Mouse (Mus musculus): Measurements from ENCODE around the gene Xrcc6.
A peak's percentile ranks its signal among the peaks of the same experiment; 100 is the strongest.

Xrcc6 gene

DNA sequence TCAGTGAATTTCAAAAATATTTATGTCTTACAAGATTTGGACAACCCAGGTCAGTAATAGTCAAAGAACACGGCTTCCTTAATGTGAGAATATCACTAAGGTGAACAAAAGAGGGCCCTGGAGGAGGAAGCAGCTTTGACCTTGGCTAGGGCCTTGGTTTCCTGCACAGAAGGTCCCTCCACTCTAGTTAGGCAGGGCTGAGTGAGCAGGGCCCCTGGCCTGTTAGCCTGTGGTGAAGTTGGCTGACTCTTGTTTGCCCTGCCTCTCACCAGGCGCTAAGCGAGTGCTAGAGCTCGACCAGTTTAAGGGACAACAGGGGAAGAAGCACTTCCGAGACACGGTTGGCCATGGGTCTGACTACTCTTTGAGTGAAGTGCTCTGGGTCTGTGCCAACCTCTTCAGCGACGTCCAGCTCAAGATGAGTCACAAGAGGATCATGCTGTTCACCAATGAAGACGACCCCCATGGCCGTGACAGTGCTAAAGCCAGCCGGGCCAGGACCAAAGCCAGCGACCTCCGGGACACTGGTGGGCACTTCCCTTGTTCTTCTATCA lies 35.0 kb downstream of the Xrcc6 start:
- DNase-seq (ENCODE audit: low spot score in 2 of 2): no peak

DNA sequence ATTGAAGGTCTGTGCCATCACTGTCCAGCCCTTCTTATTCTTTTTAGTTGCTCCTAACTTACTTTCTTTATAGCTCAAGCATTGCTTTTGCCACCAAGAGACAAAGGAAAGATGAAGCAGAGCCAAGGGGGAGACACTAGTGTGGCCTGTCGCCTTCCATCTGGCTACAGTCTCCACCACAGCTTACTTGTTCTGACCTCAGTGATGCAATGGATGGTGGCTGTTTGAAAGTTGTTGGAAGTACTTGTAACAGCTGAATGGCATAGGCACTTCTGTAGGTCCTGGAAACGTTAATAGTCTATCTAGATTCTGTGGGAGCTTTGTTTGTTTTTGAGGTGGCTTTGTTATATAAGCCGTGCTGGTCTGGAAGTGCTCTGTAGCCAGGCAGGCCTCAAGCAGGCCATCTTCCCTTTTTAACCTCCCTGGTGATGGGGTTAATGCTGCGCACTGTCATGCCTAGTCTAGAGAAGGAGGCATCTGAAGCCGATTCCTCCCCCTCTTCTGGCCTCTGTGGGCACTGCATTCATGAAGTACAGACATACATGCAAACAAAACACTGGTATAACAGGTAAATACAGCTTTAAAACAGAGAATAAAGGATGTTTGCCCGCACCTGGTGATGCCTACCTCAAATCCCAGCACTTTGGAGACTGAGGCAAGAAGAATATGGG lies 36.5 kb downstream of the Xrcc6 start:
- DNase-seq (ENCODE audit: low spot score in 2 of 2): no peak

DNA sequence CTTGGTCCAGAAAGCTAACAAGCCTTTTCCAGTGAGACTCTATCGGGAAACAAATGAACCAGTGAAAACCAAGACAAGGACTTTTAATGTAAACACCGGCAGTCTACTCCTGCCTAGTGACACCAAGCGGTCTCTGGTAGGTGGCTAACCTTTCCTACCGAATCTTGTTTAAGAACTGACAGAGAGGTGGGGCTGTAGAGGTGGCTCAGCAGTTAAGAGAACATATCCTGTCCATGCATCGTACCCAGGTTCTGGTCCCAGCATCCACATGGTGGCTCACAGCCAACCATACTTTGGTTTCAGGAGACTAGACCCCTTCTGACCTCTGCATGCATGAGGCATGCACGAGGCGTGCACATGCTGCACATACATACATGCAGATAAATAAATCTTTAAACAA lies 39.6 kb downstream of the Xrcc6 start:
- no peak for DNase-seq (ENCODE audit: low spot score in 2 of 2)

DNA sequence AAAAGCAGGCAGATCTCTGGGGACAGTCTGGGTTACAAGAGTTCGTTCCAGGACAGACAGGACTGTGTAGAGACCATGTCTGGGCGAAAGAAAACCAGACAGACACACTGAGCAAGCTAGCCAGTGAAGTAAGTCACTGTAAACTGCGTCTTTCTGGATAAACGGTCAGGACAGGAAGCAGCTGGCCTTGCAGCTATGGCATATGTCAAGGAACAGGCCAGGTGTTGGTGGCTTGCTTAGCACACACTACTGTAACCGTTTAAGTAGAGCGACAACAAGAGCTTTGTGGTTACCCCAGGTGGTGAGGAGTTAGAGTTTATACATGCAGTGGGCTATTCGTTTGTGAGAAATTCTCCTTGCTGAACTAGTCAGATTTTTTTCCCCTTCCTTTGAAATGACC lies 40.1 kb downstream of the Xrcc6 start:
- peak in 1 of 2 experiments; percentile 24 for DNase-seq (ENCODE audit: low spot score in 2 of 2)

DNA sequence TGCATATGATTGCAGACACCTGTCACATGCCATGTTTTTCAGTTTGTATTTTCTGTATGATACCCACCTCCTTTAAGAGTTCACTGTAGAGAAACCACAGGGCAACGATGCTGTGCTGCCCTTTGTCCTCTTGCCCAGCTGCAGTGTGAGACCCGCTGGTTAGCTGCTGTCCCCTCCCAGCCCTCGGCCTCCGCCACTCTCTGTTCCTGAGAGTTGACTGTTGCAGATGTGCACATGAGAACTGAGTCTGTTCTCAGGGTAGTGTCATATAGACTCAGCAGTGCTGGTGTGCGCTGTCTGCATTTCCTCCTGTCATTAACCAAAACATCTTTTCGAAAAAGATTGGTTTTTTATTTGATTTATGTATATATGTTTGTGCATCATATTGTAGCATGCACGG lies 44.8 kb downstream of the Xrcc6 start:
- no peak for DNase-seq (ENCODE audit: low spot score in 2 of 2)

DNA sequence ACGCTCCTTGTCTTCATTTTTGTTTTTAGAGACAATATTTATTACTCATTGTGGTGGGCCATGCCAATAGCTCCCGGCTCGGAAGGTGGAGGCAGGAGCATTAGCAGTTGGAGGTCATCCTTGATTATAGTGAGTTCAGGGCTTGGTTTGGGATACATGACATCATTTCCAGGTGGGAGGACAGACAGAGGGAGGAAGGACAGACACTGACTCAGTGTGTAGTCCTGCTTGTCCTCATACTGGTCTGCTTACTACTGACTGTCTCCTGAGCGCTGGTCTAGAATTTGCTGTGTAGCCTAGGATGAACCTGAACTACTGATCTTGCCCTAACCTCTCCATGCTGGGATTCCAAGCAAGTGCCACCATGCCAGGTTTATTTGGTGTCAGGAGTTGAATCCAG lies 46.1 kb downstream of the Xrcc6 start, which contains the start of gene Desi1:
TSS of gene Desi1 (minus strand) at position 101 of the 400 bp plus-strand sequence.
- DNase-seq (ENCODE audit: low spot score in 2 of 2): no peak

DNA sequence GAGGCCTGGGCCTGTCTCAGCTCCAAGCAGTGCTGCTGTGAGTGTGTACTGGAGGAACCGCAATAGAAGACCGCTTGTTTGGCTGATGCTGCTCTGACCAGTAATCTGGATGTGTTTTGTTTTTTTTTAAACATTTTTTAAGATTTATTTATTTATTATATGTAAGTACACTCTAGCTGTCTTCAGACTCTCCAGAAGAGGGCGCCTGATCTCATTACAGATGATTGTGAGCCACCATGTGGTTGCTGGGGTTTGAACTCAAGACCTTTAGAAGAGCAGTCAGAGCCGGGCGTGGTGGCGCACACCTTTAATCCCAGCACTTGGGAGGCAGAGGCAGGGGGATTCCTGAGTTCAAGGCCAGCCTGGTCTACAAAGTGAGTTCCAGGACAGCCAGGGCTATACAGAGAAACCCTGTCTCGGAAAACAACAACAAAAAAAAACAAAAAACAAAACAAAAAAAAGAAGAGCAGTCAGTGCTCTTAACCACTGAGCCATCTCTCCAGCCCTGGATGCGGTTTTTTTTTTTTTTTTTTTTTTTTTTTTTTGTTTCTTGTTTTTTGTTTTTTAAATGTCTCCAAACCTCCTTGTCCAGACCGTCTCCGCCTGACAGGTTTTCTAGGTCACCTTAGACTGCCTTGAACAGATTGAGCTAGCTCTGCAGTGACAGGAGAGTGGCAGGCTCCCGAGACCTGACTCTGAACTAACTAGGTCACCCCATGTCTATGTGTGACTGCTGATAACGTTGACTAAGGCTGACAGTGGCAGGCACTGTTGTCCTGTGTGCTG lies 48.5 kb downstream of the Xrcc6 start:
- DNase-seq (ENCODE audit: low spot score in 2 of 2): peak in 1 of 2 experiments; percentile 28

DNA sequence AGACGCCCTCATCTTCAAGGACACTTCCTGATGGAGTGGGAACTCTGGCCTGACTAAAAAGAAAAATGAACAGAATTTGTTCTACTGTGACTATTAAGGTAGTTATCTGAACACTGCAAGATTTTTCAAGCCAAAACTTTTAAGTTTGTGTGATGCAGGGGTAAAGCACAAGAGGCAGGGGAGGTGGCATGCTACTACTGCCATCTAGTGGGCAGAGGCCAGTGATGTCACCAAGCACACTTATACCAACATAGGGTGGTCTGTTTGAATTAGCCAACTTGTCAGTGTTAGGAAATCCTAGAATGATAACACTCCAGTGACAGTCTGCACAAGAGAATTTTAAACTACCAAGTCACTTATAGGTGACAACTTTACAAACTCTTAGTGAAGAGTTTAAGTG lies 53.0 kb downstream of the Xrcc6 start:
- peak in 1 of 2 experiments; percentile 48 for DNase-seq (ENCODE audit: low spot score in 2 of 2)

DNA sequence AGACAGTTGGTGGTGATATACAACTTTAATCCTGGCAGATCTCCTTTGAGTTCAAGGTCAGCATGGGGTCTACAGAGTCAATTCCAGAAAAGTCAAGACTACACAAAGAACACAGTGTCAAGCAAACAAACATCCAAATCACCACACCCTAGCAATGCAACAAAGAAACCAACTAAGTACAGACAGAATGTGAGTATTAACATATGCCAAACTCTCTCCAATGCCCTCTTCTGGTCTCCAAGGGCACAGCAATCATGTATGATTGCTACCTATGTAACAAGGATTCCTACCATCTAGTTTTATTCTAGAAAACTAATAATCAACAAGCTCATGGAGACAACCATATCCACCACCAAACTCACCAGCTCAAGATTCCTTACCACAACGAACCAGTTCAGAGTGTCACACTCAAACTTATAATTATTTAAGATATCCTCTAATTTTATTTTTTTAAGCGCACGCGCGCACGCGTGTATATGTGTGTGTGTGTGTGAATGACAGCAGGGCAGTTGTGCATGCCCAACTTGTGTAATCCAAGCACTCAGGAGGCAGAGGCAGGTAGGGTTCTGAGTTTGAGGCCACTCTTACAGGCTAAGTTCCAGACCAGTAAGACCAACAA lies 56.6 kb downstream of the Xrcc6 start:
- DNase-seq (ENCODE audit: low spot score in 2 of 2): peak in 1 of 2 experiments; percentile 36

DNA sequence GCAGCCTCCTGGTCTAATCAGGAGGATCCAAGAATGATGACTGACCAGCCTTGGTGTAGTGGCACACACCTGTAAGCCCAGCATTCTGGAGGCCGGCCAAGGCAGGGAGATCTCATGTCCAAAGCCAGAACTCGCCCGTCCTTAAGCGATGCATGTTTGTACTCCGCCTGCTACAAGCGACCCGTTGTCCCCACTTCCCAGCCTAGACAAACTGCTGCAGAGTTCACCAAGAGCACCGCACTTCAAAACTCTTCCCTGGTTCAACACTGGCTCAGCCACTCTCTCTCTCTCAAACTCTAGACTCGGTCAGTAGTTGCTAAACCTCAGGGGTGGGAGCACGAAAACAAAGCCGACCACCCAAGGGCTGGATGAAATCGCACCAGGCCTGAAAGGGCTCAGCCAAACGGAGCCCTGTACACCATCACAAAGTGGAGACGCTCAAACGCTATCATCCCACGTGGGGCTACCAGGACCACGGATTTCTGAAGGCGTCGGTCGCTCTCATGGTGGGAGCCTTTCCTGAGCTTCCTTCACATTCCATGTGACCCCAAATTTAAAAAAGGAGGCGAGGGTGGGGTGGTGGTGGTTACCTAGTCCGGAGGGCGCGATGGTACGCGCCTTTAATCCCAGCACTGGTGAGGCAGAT lies 58.7 kb downstream of the Xrcc6 start:
- no peak for DNase-seq (ENCODE audit: low spot score in 2 of 2)

DNA sequence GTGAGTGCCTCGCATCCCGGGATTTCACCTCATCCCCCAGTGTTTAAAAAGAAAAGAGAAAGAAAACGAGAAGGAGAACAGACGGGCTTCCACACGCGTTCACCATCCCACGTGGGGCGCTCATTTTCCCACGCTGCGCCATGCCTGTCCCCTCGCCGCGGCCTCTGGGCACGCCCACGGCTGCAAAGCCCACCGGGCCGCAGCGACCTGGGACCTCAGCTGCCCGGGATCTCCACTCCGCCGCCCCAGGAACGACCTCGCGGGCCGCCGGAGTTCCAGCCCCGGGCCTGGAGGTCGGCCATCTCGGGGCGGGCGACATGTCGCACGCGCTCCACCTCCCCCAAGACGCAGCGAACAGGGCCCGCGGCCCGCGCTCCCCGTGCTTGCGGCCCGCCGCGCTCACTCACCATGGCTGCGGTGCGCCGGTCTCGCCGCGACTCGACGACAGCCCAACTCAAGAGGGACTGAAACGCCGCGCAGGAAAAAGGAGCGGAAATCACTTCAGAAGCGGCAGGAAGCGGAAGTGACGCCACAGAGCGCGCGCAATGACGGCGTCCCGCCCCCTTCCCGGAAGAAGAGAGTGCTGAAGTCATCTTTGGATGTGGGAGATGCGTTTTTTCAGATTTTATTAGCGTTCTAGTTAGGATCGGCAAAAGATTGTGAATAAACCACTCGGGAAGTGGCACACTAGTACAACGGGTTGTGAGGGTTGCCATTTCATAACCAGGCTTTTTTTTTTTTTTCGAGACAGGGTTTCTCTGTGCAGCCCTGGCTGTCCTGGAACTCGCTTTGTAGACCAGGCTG lies 59.6 kb downstream of the Xrcc6 start, which contains the start of gene Snu13:
TSS of gene Snu13 (minus strand) at position 519 of the 804 bp plus-strand sequence.
- peak; percentile 89 to 95 for DNase-seq (ENCODE audit: low spot score in 2 of 2)

DNA sequence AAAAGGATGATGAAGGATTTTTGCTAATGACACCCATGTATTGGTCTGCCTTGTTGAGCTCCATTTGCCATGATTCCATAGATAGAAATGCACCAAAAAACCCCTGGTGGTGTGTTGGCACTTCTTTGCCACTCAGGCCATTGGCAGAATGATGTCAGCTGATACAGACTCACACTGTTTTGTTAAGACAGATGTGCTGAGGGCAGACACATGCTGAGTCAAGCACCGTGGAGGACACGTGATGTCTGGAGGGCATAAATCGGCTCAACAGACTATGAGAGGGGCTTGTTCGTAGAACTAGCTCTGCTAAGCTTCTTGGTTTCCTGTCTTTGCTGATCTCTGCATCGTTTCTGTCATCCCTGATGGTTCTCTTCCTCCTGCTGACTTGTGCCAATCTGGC lies 64.9 kb downstream of the Xrcc6 start:
- DNase-seq (ENCODE audit: low spot score in 2 of 2): no peak

DNA sequence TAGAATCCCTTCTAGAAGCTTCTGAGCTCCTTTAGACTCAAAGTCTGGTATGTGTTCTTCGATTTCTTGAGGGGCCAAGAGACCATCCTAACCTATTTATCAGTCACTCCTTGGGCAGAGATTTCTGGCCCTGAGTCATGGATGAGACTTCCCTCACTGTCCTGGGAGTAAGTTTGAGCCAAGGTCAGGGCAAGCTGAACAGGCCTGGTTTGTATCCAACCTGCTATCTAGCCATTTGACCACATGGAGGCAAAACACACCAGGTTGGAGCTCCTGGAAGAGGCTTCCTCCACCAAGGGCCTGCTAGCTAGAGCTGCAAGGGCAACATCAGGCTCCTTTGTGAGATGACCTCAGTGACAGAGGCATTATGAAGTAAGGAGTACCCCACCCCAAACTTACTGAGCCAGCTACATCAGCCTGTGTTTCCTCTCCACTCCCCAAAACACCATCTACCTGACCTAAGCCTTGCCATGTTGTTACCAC lies 71.1 kb downstream of the Xrcc6 start, which contains the start of gene 4930407I10Rik:
TSS of gene 4930407I10Rik (plus strand) at position 433 of the 483 bp plus-strand sequence.
- DNase-seq (ENCODE audit: low spot score in 2 of 2): no peak

DNA sequence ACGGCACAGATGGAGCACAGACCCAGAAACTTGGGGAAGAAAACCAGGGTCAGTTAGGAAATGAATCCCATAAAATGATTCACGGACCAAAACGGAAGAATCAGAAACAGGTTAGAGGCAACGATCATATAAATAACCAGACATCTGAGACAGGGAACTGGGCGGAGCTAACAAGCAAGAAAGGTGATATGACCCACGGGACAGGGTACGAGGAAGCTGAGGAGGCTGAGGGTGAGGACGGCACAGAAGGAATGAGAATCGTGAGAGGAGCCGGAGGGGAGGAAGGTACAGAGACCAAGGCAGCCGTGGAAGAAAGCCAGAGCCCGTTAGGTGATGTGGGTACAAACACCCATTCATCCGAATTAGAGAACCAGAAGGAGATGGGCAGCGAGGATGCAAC lies 76.3 kb downstream of the Xrcc6 start:
- DNase-seq (ENCODE audit: low spot score in 2 of 2): no peak

DNA sequence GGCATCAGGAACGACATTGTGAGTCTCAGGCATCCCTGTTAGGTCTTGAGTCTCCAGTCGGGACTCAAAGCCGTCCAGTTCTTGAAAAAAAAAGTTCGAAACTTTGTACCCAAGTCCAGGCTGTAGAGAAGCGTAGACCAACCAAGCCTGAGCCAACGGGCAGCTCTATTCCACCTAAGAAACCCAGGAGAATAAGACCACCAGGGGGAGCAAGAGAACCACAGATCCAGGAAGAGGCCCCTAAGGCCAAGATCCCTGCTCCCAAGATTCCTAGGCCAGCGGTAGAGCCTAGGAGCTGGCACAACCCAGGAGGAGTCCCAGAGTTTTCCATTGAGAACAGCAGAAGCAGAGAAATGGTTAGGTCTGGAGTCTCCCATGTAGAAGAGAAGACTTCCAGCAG lies 77.9 kb downstream of the Xrcc6 start:
- DNase-seq (ENCODE audit: low spot score in 2 of 2): peak; percentile 50 to 79

DNA sequence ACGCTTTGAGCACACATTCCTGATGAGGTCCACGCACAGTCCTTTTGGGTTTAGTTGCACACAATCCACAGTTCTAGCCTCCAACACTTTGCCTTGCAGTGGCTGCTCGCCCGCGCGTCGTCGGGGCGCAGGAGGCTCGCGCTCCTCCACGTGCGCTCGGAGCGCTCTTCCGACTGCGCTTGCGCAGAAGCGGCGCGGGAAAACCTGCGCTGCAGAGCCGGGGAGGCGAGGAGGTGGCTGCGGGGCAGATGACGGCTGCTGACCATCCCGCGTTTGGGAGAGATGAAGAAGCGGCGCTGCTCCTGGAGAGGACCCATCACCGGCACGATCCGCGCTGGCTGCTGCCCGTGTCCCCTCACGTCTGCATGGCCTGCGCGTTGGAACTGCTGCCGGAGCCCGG lies 82.3 kb downstream of the Xrcc6 start, which contains the start of gene Mei1:
TSS of gene Mei1 (plus strand) at position 99 of the 400 bp plus-strand sequence.
- DNase-seq (ENCODE audit: low spot score in 2 of 2): no peak

DNA sequence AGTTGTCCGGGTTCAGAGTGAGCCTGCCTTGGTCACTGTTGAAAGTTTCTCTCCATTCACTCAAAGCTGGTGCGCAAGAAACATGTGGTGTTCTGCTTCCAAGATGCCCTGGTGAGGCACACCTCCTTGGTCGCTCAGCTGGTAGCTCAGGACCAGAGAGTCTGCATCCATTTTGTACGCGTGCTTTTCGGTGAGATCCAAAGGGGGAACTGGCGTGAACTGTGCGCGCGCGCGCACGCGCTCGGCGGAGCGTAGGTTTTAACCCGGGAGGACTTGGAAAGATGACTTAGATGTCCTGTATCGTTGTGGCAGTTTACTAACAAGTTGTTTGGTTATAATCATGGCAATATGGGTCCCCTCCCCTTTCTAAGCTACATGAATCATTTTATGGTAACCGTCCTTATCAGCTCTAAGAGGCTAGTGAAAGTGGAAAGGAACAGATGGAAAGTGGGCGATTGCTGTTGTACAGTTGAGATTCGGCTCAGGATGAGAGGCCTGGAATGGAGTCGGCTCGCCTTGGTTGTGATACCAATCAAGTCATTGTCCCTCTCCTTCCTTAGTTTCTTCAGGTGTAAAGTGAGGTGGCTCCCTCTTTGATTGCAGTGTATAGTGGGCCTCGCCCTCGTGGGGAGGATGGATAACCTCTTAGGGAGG lies 84.3 kb downstream of the Xrcc6 start:
- no peak for DNase-seq (ENCODE audit: low spot score in 2 of 2)

DNA sequence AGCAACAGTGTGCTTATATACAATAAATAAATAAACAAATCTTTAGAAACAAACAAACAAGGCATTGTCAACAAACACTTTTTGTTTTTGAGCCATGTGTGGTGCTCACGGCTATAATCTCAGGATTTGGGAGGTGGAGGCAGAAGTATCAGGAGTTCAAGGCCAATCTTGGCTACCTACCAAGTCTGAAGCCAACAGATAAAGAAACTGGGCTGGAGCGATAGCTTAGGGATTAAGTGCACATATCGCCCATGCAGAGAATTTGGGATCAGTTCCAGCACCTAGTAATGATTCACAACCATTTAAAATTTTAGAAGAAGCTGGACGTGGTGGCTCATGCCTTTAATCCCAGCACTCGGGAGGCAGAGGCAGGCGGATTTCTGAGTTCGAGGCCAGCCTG lies 85.9 kb downstream of the Xrcc6 start:
- DNase-seq (ENCODE audit: low spot score in 2 of 2): no peak

DNA sequence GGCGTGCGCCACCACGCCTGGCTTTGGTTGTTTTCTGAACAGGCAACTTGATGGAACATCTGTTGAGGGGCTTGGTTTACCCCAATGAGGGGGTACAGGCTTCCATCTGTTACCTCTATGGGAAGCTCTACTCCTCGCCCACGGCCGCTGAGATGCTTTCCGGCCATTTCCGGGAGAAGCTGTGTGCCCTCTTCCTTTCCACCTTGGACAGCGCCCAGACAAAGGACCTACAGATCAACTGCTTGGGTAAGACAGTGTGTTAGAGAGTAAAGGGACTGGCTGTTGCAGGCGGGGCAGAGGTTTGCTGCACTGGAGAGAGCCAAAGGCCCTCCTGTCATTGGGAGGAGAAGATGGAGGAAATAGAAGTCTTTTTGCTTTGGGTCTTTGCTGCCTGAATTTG lies 92.2 kb downstream of the Xrcc6 start:
- no peak for DNase-seq (ENCODE audit: low spot score in 2 of 2)

DNA sequence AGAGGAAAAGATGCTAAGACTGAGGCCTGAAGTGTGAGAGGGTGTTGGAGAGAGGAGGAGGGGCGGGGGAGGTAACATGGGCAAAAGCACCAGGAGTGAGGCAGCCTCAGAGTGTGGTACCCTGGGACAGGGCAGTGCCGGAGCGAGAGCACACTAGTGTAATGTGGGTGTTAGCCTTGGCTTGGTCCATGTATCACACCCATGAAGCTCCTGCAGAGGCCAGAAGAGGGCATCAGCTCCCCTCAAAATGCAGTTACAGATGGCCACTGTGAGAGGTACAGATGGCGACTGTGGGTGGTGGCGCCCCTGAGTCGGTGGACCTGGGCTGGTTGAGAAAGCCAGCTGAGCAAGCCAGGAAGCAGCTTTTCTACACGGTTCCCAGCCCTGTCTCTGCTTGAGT lies 93.5 kb downstream of the Xrcc6 start:
- peak in 1 of 2 experiments; percentile 36 for DNase-seq (ENCODE audit: low spot score in 2 of 2)

Data from spleen, postnatal 4 days (tissue).